Mouse (Mus musculus): Measurements from ENCODE around the gene Fbxo2. TPM values are rescaled to one million over a fixed set of nuclear protein-coding genes. Genes with fewer than 3 reads are reported as not detected.
A peak's percentile ranks its signal among the peaks of the same experiment; 100 is the strongest.

Fbxo2 gene
- polyA plus RNA-seq, 1 experiment from 2014 or later, result 0.97 TPM

- no peak overlapping the region for H3K4me3 ChIP-seq
Measured at GRCm38 (mm10) chr4:148192707-148193245, 32.4 kb downstream of the Fbxo2 start.

GRCm38 (mm10) chr4:148194400-148194799 is 34.0 kb downstream of the Fbxo2 start:
- H3K27me3 ChIP-seq (ENCODE audit: poor library complexity, severe bottlenecking), result peaks cover 28% of the 10 kb centered on the region
- H3K9me3 ChIP-seq, result no peaks in the 10 kb centered on the region
- H3K4me1 ChIP-seq, result peaks cover 22% of the 10 kb centered on the region
- H3K4me3 ChIP-seq, result no peak overlapping the region
- no peaks in the 10 kb centered on the region for H3K36me3 ChIP-seq (replicated peaks)
- DNase-seq (ENCODE audit: extremely low spot score, low spot score), result no peak
- no peak overlapping the region for H3K27ac ChIP-seq

More at GRCm38 (mm10) chr4:148192707-148193245, 32.4 kb downstream of the Fbxo2 start:
- DNase-seq (ENCODE audit: extremely low spot score, low spot score), result no peak
- Histone ChIP-seq H3K9me3 (no peaks in the 10 kb centered on the region), H3K27me3 (ENCODE audit: poor library complexity, severe bottlenecking) (peaks cover 12% of the 10 kb centered on the region; the same call in 1 of the 2 replicates), H3K4me1 (peaks cover 17% of the 10 kb centered on the region), H3K27ac (no peak overlapping the region), H3K36me3 (replicated peaks) (no peaks in the 10 kb centered on the region)
- WGBS, result 34% methylated on average over 11 of the region's 11 CpGs

- Histone ChIP-seq H3K27ac (peak overlapping the region; percentile 4; the same call in 1 of the 2 replicates), H3K9me3 (no peaks in the 10 kb centered on the region), H3K27me3 (ENCODE audit: poor library complexity, severe bottlenecking) (peaks cover 28% of the 10 kb centered on the region), H3K4me3 (no peak overlapping the region), H3K36me3 (replicated peaks) (no peaks in the 10 kb centered on the region), H3K4me1 (peaks cover 6% of the 10 kb centered on the region)
- 49% methylated on average over 10 of the region's 10 CpGs for WGBS
- DNase-seq (ENCODE audit: extremely low spot score, low spot score), result no peak
Measured at GRCm38 (mm10) chr4:148198721-148199120, 38.3 kb downstream of the Fbxo2 start.

GRCm38 (mm10) chr4:148203557-148203956 is 43.1 kb downstream of the Fbxo2 start:
- no peaks in the 10 kb centered on the region for H3K36me3 ChIP-seq (replicated peaks)
- no peak overlapping the region for H3K4me3 ChIP-seq
- 93% methylated on average over 2 of the region's 2 CpGs for WGBS
- H3K9me3 ChIP-seq, result no peaks in the 10 kb centered on the region
- peaks cover 13% of the 10 kb centered on the region for H3K27me3 ChIP-seq (ENCODE audit: poor library complexity, severe bottlenecking)
- no peak overlapping the region for H3K27ac ChIP-seq
- peaks cover 19% of the 10 kb centered on the region for H3K4me1 ChIP-seq
- DNase-seq (ENCODE audit: extremely low spot score, low spot score), result no peak

GRCm38 (mm10) chr4:148204061-148204872 is 43.8 kb downstream of the Fbxo2 start:
- Histone ChIP-seq H3K4me3 (no peak overlapping the region), H3K27ac (peak overlapping the region; percentile 60), H3K36me3 (replicated peaks) (no peaks in the 10 kb centered on the region), H3K27me3 (ENCODE audit: poor library complexity, severe bottlenecking) (peaks cover 6% of the 10 kb centered on the region), H3K9me3 (no peaks in the 10 kb centered on the region), H3K4me1 (peaks cover 16% of the 10 kb centered on the region; the same call in 1 of the 2 replicates)
- 62% methylated on average over 15 of the region's 15 CpGs for WGBS
- no peak for DNase-seq (ENCODE audit: extremely low spot score, low spot score)

GRCm38 (mm10) chr4:148204873-148205232 is 44.4 kb downstream of the Fbxo2 start:
- Histone ChIP-seq H3K27ac (0 out of 2 replicates have a peak overlapping the region, but pooled peaks have one; percentile 60), H3K36me3 (replicated peaks) (no peaks in the 10 kb centered on the region), H3K27me3 (ENCODE audit: poor library complexity, severe bottlenecking) (no peaks in the 10 kb centered on the region; the same call in none of the 2 replicates), H3K9me3 (no peaks in the 10 kb centered on the region), H3K4me3 (no peak overlapping the region), H3K4me1 (peaks cover 16% of the 10 kb centered on the region; the same call in 1 of the 2 replicates)
- no peak for DNase-seq (ENCODE audit: extremely low spot score, low spot score)
- WGBS, result 75% methylated on average over 6 of the region's 6 CpGs

- Histone ChIP-seq H3K4me1 (peaks cover 31% of the 10 kb centered on the region), H3K27me3 (ENCODE audit: poor library complexity, severe bottlenecking) (peaks cover 43% of the 10 kb centered on the region), H3K36me3 (replicated peaks) (no peaks in the 10 kb centered on the region), H3K9me3 (no peaks in the 10 kb centered on the region), H3K27ac (no peak overlapping the region), H3K4me3 (no peak overlapping the region)
- DNase-seq (ENCODE audit: extremely low spot score, low spot score), result no peak
- 51% methylated on average over 5 of the region's 5 CpGs for WGBS
Measured at GRCm38 (mm10) chr4:148214460-148215136, 54.2 kb downstream of the Fbxo2 start.

GRCm38 (mm10) chr4:148215264-148215900 is 55.0 kb downstream of the Fbxo2 start:
- 63% methylated on average over 11 of the region's 11 CpGs for WGBS
- H3K9me3 ChIP-seq, result no peaks in the 10 kb centered on the region
- peaks cover 48% of the 10 kb centered on the region for H3K27me3 ChIP-seq (ENCODE audit: poor library complexity, severe bottlenecking)
- H3K4me3 ChIP-seq, result no peak overlapping the region
- H3K4me1 ChIP-seq, result peaks cover 31% of the 10 kb centered on the region
- H3K27ac ChIP-seq, result no peak overlapping the region
- no peak for DNase-seq (ENCODE audit: extremely low spot score, low spot score)
- H3K36me3 ChIP-seq (replicated peaks), result no peaks in the 10 kb centered on the region

Small RNA genes lying within 50 kb of the gene (microRNA-seq; reads per million reads assigned to microRNA genes)
- gene Mir7022, result not detected

Other genes starting within 250 kb of the Fbxo2 start
- gene Plod1, start 223.9 kb upstream of the Fbxo2 start, polyA plus RNA-seq (2016; fragmentation: Nextera tagmentation; extraction: Ambion mirVana), result 20.9 and 23.0 TPM in 2 replicates
- 9.0 and 9.2 TPM in 2 replicates for gene 2510039O18Rik, start 219.7 kb upstream of the Fbxo2 start, polyA plus RNA-seq (2016; fragmentation: Nextera tagmentation; extraction: Ambion mirVana)
- gene Nppb, start 174.8 kb upstream of the Fbxo2 start, polyA plus RNA-seq (2016; fragmentation: Nextera tagmentation; extraction: Ambion mirVana), result not detected in 2 replicates
- gene Nppa, start 159.9 kb upstream of the Fbxo2 start, polyA plus RNA-seq (2016; fragmentation: Nextera tagmentation; extraction: Ambion mirVana), result 0.31 TPM in 1 of 2 replicates, not detected in the other
- 13.4 and 14.2 TPM in 2 replicates for gene Clcn6, start 121.8 kb upstream of the Fbxo2 start, polyA plus RNA-seq (2016; fragmentation: Nextera tagmentation; extraction: Ambion mirVana)
- 27.7 and 30.1 TPM in 2 replicates for gene Mthfr, start 121.5 kb upstream of the Fbxo2 start, polyA plus RNA-seq (2016; fragmentation: Nextera tagmentation; extraction: Ambion mirVana)
- 19.4 TPM in 2 replicates for gene Agtrap, start 72.6 kb upstream of the Fbxo2 start, polyA plus RNA-seq (2016; fragmentation: Nextera tagmentation; extraction: Ambion mirVana)
- gene Mad2l2, start 30.2 kb upstream of the Fbxo2 start, polyA plus RNA-seq (2016; fragmentation: Nextera tagmentation; extraction: Ambion mirVana), result 61.8 and 64.5 TPM in 2 replicates
- 1.6 and 2.2 TPM in 2 replicates for gene Draxin, start 29.9 kb upstream of the Fbxo2 start, polyA plus RNA-seq (2016; fragmentation: Nextera tagmentation; extraction: Ambion mirVana)
- gene Fbxo6, start 8.5 kb upstream of the Fbxo2 start, polyA plus RNA-seq (2016; fragmentation: Nextera tagmentation; extraction: Ambion mirVana), result 8.4 and 10.4 TPM in 2 replicates
- gene Fbxo44, start 139 bp upstream of the Fbxo2 start, polyA plus RNA-seq (2016; fragmentation: Nextera tagmentation; extraction: Ambion mirVana), result 33.4 and 34.4 TPM in 2 replicates
- gene Disp3, start 127.3 kb downstream of the Fbxo2 start, polyA plus RNA-seq (2016; fragmentation: Nextera tagmentation; extraction: Ambion mirVana), result 1.2 and 2.1 TPM in 2 replicates